In genomic region chr10:22981798-22982197, GRCm38 (mm10) we compare ENCODE assay signal across 16 mouse cellular contexts.
DNase-seq lines count a peak whose midpoint lies in the region; ATAC-seq and TF ChIP-seq lines count a peak whose summit lies in the region.
"Had no signal": no experiment of that assay in that cellular context is flagged by ENCODE, and none has a peak within 500 bp of the region (broad histone marks: within the 10 kb centered on the region; RNA-seq: fewer than 3 reads in every experiment).

No protein-coding gene starts in this region.

- no peaks in the 10 kb centered on the region for H3K9me3 ChIP-seq in stomach, embryonic 14.5 days (ENCODE audit: control insufficient read depth, low read depth, low read length)
- H3K9me3 ChIP-seq in stomach, postnatal 0 days (ENCODE audit: control insufficient read depth, low read length), result no peaks in the 10 kb centered on the region
- no peaks in the 10 kb centered on the region for H3K9me3 ChIP-seq in liver, embryonic 11.5 days (ENCODE audit: control insufficient read depth, low read length)
- H3K9me3 ChIP-seq in stomach, embryonic 16.5 days (replicated peaks; ENCODE audit: control insufficient read depth, low read length), result no peaks in the 10 kb centered on the region
- H3K9me3 ChIP-seq: embryonic facial prominence, embryonic 13.5 days; hindbrain, embryonic 15.5 days had no signal

- TF ChIP-seq EP300 in stomach, postnatal 0 days (optimal IDR thresholded peaks at IDR 0.05), result no peak

- no peak overlapping the region for H3K4me2 ChIP-seq in stomach, embryonic 14.5 days (replicated peaks; ENCODE audit: low read depth, low read length)
- H3K4me2 ChIP-seq in stomach, postnatal 0 days (replicated peaks; ENCODE audit: low read depth), result no peak overlapping the region
- no peak overlapping the region for H3K4me2 ChIP-seq in liver, embryonic 11.5 days
- no peak overlapping the region for H3K4me2 ChIP-seq in stomach, embryonic 16.5 days (ENCODE audit: low read depth, low read length)
- H3K4me2 ChIP-seq: embryonic facial prominence, embryonic 13.5 days; hindbrain, embryonic 15.5 days had no signal

- no peaks in the 10 kb centered on the region for H3K27me3 ChIP-seq in stomach, embryonic 14.5 days (ENCODE audit: control insufficient read depth, insufficient read depth, low read length)
- H3K27me3 ChIP-seq in stomach, postnatal 0 days (ENCODE audit: control insufficient read depth, insufficient read depth, low read length), result no peaks in the 10 kb centered on the region
- no peaks in the 10 kb centered on the region for H3K27me3 ChIP-seq in liver, embryonic 11.5 days (replicated peaks; ENCODE audit: control insufficient read depth, insufficient read depth, low read length)
- H3K27me3 ChIP-seq in stomach, embryonic 16.5 days (ENCODE audit: control insufficient read depth, insufficient read depth, low read length), result no peaks in the 10 kb centered on the region
- H3K27me3 ChIP-seq: embryonic facial prominence, embryonic 13.5 days; hindbrain, embryonic 15.5 days had no signal

- H3K9ac ChIP-seq in stomach, embryonic 14.5 days (replicated peaks; ENCODE audit: low read depth, low read length), result no peak overlapping the region
- no peak overlapping the region for H3K9ac ChIP-seq in stomach, postnatal 0 days (ENCODE audit: low read length)
- H3K9ac ChIP-seq in liver, embryonic 11.5 days (ENCODE audit: low read depth, low read length), result no peak overlapping the region
- no peak overlapping the region for H3K9ac ChIP-seq in stomach, embryonic 16.5 days (ENCODE audit: low read length)
- H3K9ac ChIP-seq: embryonic facial prominence, embryonic 13.5 days; hindbrain, embryonic 15.5 days had no signal

- 46% methylated on average over 6 of the region's 6 CpGs for WGBS in stomach, embryonic 14.5 days
- WGBS in stomach, postnatal 0 days, result 43% methylated on average over 6 of the region's 6 CpGs
- 33% methylated on average over 6 of the region's 6 CpGs for WGBS in liver, embryonic 11.5 days
- WGBS in stomach, embryonic 16.5 days, result 53% methylated on average over 6 of the region's 6 CpGs

- no peaks in the 10 kb centered on the region for H3K36me3 ChIP-seq in stomach, embryonic 14.5 days (ENCODE audit: control insufficient read depth, insufficient read depth, low read length)
- no peaks in the 10 kb centered on the region for H3K36me3 ChIP-seq in stomach, postnatal 0 days (ENCODE audit: control insufficient read depth, insufficient read depth, low read length)
- H3K36me3 ChIP-seq in liver, embryonic 11.5 days (ENCODE audit: control insufficient read depth, insufficient read depth, low read length), result no peaks in the 10 kb centered on the region
- no peaks in the 10 kb centered on the region for H3K36me3 ChIP-seq in stomach, embryonic 16.5 days (ENCODE audit: control insufficient read depth, insufficient read depth, low read length)
- H3K36me3 ChIP-seq: embryonic facial prominence, embryonic 13.5 days; hindbrain, embryonic 15.5 days had no signal

- DNase-seq in stomach, postnatal 0 days (ENCODE audit: low spot score), result no peak
- peak; percentile 9 to 31 for DNase-seq in kidney, adult 8-10 months
- no peak for DNase-seq in liver, embryonic 11.5 days (ENCODE audit: low spot score)
- no peak for DNase-seq in frontal cortex, adult 2 months (ENCODE audit: extremely low spot score in 1 of 2, low spot score in 1 of 2)
- DNase-seq in thymus, postnatal 25 days, result no peak
- DNase-seq in layer of hippocampus, adult 11-12 months (ENCODE audit: low spot score), result no peak
- DNase-seq: B cell, adult 2 months; cerebellum, adult 8-10 months; gastrocnemius, postnatal 25 days; spleen, adult 18-20 months; thymus, postnatal 14 days had no signal

- no peak overlapping the region for H3K27ac ChIP-seq in stomach, embryonic 14.5 days (ENCODE audit: low read length)
- no peak overlapping the region for H3K27ac ChIP-seq in stomach, postnatal 0 days (replicated peaks)
- H3K27ac ChIP-seq in liver, embryonic 11.5 days (ENCODE audit: low read depth, low read length), result no peak overlapping the region
- H3K27ac ChIP-seq in stomach, embryonic 16.5 days (ENCODE audit: low read length), result no peak overlapping the region
- H3K27ac ChIP-seq: embryonic facial prominence, embryonic 13.5 days; hindbrain, embryonic 15.5 days had no signal

- no peak overlapping the region for H3K4me3 ChIP-seq in stomach, embryonic 14.5 days (ENCODE audit: low read depth, low read length)
- H3K4me3 ChIP-seq in stomach, postnatal 0 days (ENCODE audit: low read depth, low read length), result no peak overlapping the region
- no peak overlapping the region for H3K4me3 ChIP-seq in liver, embryonic 11.5 days (ENCODE audit: low read depth, low read length)
- H3K4me3 ChIP-seq in stomach, embryonic 16.5 days (replicated peaks; ENCODE audit: low read length), result no peak overlapping the region
- H3K4me3 ChIP-seq: embryonic facial prominence, embryonic 13.5 days; hindbrain, embryonic 15.5 days had no signal

- TF ChIP-seq CTCF in stomach, postnatal 0 days (IDR thresholded peaks at IDR 0.05; ENCODE audit: low read depth), result no peak

- H3K4me1 ChIP-seq in stomach, embryonic 14.5 days (ENCODE audit: control insufficient read depth, insufficient read depth, low read length), result no peaks in the 10 kb centered on the region
- H3K4me1 ChIP-seq in stomach, postnatal 0 days (replicated peaks; ENCODE audit: control insufficient read depth, insufficient read depth), result no peaks in the 10 kb centered on the region
- H3K4me1 ChIP-seq in liver, embryonic 11.5 days (replicated peaks; ENCODE audit: control insufficient read depth, insufficient read depth, low read length), result no peaks in the 10 kb centered on the region
- H3K4me1 ChIP-seq in stomach, embryonic 16.5 days (ENCODE audit: control insufficient read depth, insufficient read depth, low read length), result no peaks in the 10 kb centered on the region; the same call in 1 of the 2 replicates
- H3K4me1 ChIP-seq: embryonic facial prominence, embryonic 13.5 days; hindbrain, embryonic 15.5 days had no signal

- ATAC-seq in stomach, embryonic 14.5 days (ENCODE audit: insufficient number of reproducible peaks, insufficient read depth, low FRiP score, low read depth), result peak; percentile 58; the same call in 1 of the 2 replicates
- ATAC-seq in stomach, postnatal 0 days (ENCODE audit: low FRiP score, low TSS enrichment), result no peak
- ATAC-seq in liver, embryonic 11.5 days (replicated peaks; ENCODE audit: low FRiP score), result peak; percentile 41; the same call in 1 of the 2 replicates
- peak; percentile 60; the same call in 1 of the 2 replicates for ATAC-seq in stomach, embryonic 16.5 days (ENCODE audit: insufficient read depth, low FRiP score)
- ATAC-seq: forebrain, embryonic 14.5 days had no signal

Comparison
In these comparisons a context has a peak if more than half of its experiments do, and no peak if none do; other contexts are left out.
1. DNase-seq: peak in kidney, adult 8-10 months (2 of 2); none in stomach, postnatal 0 days (single experiment), liver, embryonic 11.5 days (single experiment), frontal cortex, adult 2 months (0 of 2), thymus, postnatal 25 days (single experiment) and layer of hippocampus, adult 11-12 months (single experiment).